Mouse (Mus musculus): Measurements from ENCODE around the gene Tom1.
A peak's percentile ranks its signal among the peaks of the same experiment; 100 is the strongest.

The Tom1 gene

GRCm38 (mm10) chr8:75042974-75043373, 9.5 kb downstream of the Tom1 start:
- DNase-seq (ENCODE audit: low spot score) = no peak

DNA sequence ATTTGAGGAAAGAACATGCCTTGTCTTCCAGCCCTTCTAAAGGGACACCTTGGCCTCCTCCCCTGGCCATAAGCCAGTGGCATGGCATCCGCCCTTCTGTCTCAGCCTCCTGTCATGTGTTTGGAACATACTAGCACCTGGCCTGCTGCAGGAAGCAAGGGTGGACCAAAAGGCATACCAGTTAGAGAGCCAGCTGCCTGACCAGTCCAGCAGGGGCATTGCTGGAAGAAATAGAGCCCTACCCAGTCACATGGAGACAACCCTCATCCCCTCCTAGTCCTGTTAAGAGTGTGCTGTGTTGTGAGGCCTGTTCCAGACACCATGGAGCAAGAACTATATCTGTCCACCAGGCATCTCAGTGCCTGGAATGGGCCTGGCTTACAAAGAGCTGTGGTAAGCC, 12.8 kb downstream of the Tom1 start:
- no peak for DNase-seq (ENCODE audit: low spot score)

GRCm38 (mm10) chr8:75047784-75048183, 14.3 kb downstream of the Tom1 start:
- no peak for DNase-seq (ENCODE audit: low spot score)

GRCm38 (mm10) chr8:75053342-75053741, 19.8 kb downstream of the Tom1 start:
- no peak for DNase-seq (ENCODE audit: low spot score)

- no peak for DNase-seq (ENCODE audit: low spot score)
Observed at GRCm38 (mm10) chr8:75055673-75056072, 22.2 kb downstream of the Tom1 start.

GRCm38 (mm10) chr8:75060022-75060421, 26.5 kb downstream of the Tom1 start:
- DNase-seq (ENCODE audit: low spot score) = no peak

DNA sequence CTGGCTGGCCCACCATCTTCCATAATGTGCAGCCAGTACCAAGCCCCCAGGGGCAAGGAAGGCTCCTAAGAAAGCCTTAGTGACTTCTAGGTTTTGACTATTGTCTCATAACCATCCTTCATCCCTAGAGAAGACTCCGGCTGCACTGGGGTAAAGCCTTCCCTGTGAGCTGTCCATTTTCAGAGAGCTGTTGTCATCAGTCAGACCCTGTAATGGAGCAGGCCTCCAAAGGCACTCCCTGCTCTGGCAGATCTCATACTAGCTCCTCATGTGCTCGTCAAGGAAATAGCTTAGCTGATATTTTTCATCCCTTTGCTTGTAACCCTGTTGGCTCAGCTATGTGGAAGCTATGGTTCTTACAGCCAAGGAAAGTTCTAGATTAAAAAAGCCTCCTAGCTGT, 27.3 kb downstream of the Tom1 start:
- no peak for DNase-seq (ENCODE audit: low spot score)

DNA sequence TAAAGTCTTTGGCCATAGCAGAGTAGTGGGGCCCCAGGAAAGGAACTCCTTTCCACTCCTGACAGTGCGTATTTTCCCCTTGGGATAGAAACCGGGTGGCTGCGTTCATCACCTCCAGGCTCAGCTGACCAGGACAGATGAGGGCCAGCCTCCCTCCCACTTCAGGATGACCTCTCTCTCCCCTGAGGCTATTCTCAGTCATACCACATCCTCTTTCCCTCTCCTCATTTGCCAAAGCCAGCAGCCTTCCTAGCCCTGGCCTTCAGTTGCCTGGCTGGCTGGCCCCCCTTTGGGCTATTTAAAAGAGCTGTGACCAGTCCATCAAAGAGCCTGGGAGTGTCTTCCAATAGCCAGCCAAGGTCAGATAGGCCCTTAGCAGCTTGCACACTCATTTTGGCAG, 29.8 kb downstream of the Tom1 start:
- DNase-seq (ENCODE audit: low spot score) = no peak

DNA sequence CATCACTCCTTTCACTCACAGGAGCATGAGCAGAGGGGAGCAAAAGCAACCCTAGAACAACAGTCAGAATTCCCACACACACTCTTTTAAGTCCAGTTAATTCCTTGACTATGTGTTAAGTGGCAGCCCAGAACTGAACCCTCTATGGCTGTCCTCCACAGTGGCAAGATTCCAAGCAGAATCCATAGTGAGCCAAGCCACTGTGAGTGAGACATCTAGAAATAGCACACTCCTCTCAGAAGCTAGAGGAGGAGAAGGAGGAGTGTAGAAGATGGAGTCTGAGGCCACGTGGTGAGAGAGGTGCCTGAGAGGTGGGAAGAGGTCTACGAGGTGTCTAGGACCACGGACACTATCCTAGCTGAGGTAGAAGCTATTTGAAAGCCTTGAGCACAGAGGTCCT, 31.3 kb downstream of the Tom1 start:
- DNase-seq (ENCODE audit: low spot score) = no peak

DNA sequence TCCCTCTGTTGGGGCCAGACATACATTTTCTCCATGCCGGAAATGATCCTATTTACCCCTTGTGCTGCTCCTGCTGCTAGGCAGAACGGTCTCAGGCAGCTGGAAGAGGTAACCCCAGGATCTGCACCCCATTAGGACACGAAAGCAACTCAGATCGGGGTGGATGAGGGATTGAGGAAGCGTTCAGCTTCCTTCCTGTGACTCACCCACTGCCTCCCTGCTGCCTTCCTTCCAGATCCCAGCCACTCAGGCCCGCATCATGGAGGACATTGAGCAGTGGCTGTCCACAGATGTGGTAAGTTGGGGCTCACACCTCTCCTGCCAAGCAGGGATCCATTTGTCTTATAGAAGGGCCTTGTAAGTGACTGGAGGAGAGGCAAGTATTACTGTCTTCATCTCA, 33.8 kb downstream of the Tom1 start:
- DNase-seq (ENCODE audit: low spot score) = no peak

GRCm38 (mm10) chr8:75070297-75070696, 36.8 kb downstream of the Tom1 start:
- no peak for DNase-seq (ENCODE audit: low spot score)

DNA sequence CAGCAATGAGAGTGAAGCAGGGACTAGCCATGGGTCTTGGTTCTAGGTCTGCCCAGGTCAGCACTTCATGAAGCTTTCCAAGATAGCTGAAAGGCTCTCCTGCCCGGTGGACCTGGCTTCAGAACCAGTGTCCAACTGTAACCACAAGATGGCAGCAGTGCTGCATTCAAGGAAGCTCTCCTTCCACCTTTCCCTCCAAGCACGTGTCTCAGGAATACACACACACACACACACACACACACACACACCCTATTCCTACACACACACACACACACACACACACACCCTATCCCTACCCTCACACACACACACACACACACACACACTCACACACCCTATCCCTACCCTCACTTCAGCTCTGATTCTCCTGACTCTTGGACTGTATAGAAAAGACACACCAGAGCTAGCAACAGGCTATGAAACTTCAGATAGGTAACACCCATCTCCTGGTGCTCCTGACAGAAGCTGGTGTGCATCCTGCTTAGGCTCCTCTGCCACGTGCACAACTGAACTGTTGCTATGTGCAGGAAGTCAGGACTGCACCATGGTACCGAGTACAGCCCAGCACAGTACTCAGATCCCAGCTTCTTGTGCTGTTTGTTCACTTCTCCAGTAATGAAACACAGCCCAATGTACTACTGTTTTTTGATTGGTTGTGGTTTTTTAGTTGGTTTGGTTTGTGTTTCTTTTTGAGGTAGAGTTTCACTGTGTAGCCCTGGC, 38.3 kb downstream of the Tom1 start:
- peak; percentile 86 for DNase-seq (ENCODE audit: low spot score)

- no peak for DNase-seq (ENCODE audit: low spot score)
Observed at GRCm38 (mm10) chr8:75074876-75075275, 41.4 kb downstream of the Tom1 start.

- no peak for DNase-seq (ENCODE audit: low spot score)
Observed at GRCm38 (mm10) chr8:75078215-75078614, 44.7 kb downstream of the Tom1 start.

DNA sequence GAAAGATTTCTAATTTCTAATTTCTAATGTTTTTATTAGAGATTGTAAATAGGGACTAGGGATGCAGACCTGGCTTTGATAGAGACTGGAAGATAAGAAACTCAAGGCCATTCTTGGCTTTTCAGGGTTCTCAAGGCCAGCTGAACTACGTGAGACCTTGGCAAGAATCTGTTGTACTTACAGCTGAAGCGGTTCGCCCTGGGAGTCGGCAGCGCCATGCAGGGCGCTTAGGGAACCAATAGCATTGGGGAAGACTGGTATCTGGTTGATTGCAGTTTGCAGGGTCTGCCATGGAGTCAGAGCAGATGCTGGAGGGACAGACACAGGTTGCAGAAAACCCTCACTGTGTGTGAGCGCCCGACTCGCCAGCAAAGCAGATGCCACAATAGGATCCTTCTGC, 45.3 kb downstream of the Tom1 start:
- DNase-seq (ENCODE audit: low spot score) = no peak

DNA sequence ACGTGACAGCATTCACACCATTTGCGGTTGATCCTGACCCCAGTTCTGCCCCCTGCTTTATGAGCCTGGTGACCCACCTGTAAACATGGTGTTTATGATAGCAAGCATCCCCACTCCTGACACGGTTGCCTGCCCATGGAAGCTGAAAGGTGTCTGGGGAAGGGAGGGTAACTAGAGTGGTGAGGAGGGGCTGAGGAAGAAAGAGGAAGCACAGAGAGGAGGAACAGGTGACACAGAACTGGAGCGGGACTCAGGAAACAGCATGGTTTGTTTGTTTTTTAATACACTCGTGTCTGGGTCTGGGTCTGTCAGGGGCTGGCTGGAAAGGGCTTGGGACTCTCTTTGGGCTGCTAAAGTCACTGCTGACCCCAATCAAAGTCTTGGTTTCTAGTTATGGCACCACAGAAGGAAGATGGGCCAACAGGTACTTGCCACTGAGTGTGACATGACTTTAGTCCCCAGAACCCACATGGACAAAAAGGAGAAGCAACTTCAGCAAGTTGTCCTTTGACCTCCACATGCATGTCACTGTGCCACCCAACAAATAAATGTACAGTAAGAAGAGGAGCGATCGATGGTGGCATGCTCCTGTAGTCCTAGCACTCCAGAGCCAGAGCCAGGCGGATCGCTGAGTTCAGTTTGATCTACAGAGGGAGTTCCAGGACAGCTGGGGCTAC, 48.0 kb downstream of the Tom1 start:
- DNase-seq (ENCODE audit: low spot score) = no peak

GRCm38 (mm10) chr8:75082181-75082805, 48.8 kb downstream of the Tom1 start:
- no peak for DNase-seq (ENCODE audit: low spot score)

GRCm38 (mm10) chr8:75083846-75084245, 50.3 kb downstream of the Tom1 start:
- DNase-seq (ENCODE audit: low spot score) = peak; percentile 93

DNA sequence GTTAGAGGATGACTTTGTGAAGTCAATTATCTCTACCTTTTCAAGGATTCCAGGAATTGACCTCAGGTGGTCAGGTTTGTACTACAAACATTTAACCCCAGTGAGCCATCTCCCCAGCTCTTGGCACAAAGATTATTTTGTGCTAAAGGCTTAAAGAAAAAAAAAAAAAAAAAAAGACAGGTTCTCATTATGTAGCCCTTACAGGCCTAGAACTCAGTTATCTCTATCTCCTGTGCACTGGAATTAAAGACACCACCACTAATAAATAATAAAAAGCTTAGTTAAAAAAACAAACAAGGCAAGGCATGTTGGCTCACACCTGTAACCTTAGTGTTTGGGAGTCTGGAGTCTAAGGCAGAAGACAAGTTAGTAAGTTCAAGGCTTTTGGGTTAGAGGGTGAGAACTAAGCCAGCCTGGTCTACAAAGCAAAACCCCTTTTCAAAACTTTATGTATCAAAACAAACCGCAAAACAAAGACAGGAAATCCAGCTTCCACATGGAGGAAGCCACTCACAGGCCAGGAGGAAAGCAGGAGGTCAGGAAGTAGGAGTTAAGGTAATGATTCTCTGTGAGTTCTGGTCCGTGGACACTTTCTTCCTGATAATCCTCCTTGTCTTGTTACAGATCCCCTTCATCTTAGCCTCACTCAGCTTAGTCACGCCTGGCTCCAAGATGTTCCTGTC, 51.0 kb downstream of the Tom1 start:
- DNase-seq (ENCODE audit: low spot score) = no peak

DNA sequence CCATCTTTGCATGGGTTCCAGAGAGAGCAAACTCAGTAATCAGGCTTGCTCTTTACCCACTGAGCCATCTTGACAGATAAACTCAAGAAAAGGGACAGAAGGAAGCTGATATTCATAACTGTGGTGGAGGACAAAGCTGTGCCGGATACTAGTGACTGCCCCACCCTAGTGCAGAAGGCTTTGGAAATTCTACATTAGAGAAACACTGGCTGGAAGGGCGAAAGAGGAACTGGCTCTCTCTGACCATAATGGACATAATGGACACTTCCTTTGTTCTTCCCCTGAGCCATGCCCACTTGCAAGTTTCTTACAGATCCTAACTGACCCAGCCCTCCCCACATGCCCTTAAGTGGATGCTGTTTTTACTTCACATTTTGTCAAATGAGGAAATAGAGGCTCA, 52.5 kb downstream of the Tom1 start:
- no peak for DNase-seq (ENCODE audit: low spot score)

DNA sequence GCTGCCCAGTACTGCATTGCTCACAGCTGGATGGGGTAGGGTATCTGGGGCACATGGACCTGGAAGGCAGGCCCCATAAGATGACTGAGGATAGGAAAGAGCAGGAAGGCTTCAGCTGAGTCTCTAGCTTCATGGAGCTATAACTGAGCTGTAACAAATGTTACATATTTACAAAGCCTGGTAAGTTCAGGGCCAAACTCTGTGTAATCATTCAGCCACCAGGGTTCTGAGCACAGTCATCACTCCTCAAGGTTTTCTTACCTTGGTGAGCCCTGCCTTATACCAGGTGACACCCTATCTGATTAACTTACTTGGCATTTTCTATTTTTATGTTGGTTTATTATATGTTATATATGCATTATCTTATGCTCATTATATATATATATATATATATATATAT, 53.6 kb downstream of the Tom1 start:
- DNase-seq (ENCODE audit: low spot score) = no peak

GRCm38 (mm10) chr8:75088989-75089881, 55.7 kb downstream of the Tom1 start:
- peak; percentile 86 for DNase-seq (ENCODE audit: low spot score)

Measured in retina, embryonic 14.5 days (tissue).